Mouse (Mus musculus) ES-Bruce4 (cell line): Measurements from ENCODE around the gene Add1. TPM values are rescaled to one million over a fixed set of nuclear protein-coding genes. Genes with fewer than 3 reads are reported as not detected.
A peak's percentile ranks its signal among the peaks of the same experiment; 100 is the strongest.

Experiments
- H3K27ac ChIP-seq: 2 replicates; pipeline ENCODE4 v1.5.1; 2012; ENCODE audit warnings: low read length, inconsistent platforms; ENCODE audit not compliant: insufficient read depth
- H3K27me3 ChIP-seq: 2 replicates; pipeline ENCODE4 v1.6.1; 2012; ENCODE audit warnings: mild to moderate bottlenecking, low read length, inconsistent platforms; ENCODE audit not compliant: control insufficient read depth, poor library complexity, insufficient read depth, severe bottlenecking
- H3K36me3 ChIP-seq: 2 replicates; pipeline ENCODE4 v1.6.1; 2012; ENCODE audit warnings: inconsistent platforms, mild to moderate bottlenecking, low read length, moderate library complexity; ENCODE audit not compliant: control insufficient read depth, poor library complexity, insufficient read depth, severe bottlenecking
- H3K4me1 ChIP-seq: one replicate; pipeline ENCODE4 v1.8.1; 2011; ENCODE audit warnings: low read length; ENCODE audit not compliant: control insufficient read depth, insufficient read depth
- H3K4me3 ChIP-seq: 2 replicates; pipeline ENCODE4 v1.5.1; 2011; ENCODE audit warnings: low read depth, mild to moderate bottlenecking, low read length
- H3K9ac ChIP-seq: 2 replicates; pipeline ENCODE4 v1.6.1; 2012; ENCODE audit warnings: low read depth, mild to moderate bottlenecking, inconsistent platforms; ENCODE audit not compliant: poor library complexity, severe bottlenecking
- H3K9me3 ChIP-seq: replicated peaks from 2 replicates; pipeline ENCODE4 v1.6.1; 2012; ENCODE audit warnings: mild to moderate bottlenecking, low read length, inconsistent platforms; ENCODE audit not compliant: control insufficient read depth, poor library complexity, insufficient read depth, severe bottlenecking
- CTCF ChIP-seq: IDR thresholded peaks from one replicate; pipeline ENCODE4 v1.8.1; 2011; ENCODE audit warnings: low read depth, low read length
- EP300 ChIP-seq: IDR thresholded peaks from 2 replicates; pipeline ENCODE4 v1.6.1; 2011; ENCODE audit warnings: low read depth, low read length; ENCODE audit not compliant: insufficient read depth
- POLR2A ChIP-seq: IDR thresholded peaks from one replicate; pipeline ENCODE4 v1.8.1; 2011; ENCODE audit warnings: low read length; ENCODE audit not compliant: insufficient read depth
- polyA plus RNA-seq: library from polyadenylated mRNA; stranded (reverse); fragments of >200 nt; gene quantifications from 2 replicates; pipeline ENCODE4 v1.2.4, GENCODE M21; 2011; ENCODE audit warnings: low read depth; ENCODE audit not compliant: missing spikeins, insufficient read depth, insufficient read length

Add1 gene
- polyA plus RNA-seq, 1 experiment = 71.7 TPM

DNA sequence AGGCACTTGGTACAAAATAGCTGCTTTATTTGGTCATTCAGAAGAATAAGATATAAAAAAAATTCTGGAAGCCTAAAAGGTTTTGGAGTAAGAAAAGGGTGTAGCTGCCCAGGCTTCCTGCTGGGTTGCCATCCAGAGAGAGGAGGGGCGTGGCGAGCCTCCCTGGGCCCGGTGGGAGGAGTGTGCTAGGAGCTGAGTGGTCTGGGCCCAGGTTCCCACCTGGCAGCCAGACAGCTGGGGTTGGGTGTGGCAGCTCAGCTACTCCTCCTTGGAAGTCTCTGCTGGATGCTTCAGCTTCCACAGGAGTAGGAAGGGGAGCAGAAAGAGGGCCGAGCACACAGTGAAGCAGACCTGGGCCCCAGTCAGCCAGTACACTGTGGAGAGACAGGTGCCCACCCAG, 60.2 kb downstream of the Add1 start:
- Histone ChIP-seq H3K36me3 (peaks cover 5% of the 10 kb centered on the region), H3K4me3 (no peak overlapping the region), H3K4me1 (peaks cover 9% of the 10 kb centered on the region), H3K9ac (no peak overlapping the region), H3K9me3 (no peaks in the 10 kb centered on the region), H3K27ac (no peak overlapping the region), H3K27me3 (no peaks in the 10 kb centered on the region)
- TF ChIP-seq EP300 = no peak
- no peak for TF ChIP-seq CTCF
- TF ChIP-seq POLR2A = no peak

GRCm38 (mm10) chr5:34634746-34635400, 61.4 kb downstream of the Add1 start:
- H3K27ac ChIP-seq = no peak overlapping the region
- peaks cover 9% of the 10 kb centered on the region for H3K4me1 ChIP-seq
- H3K9ac ChIP-seq = no peak overlapping the region
- no peaks in the 10 kb centered on the region for H3K9me3 ChIP-seq
- TF ChIP-seq CTCF = no peak
- TF ChIP-seq POLR2A = no peak
- TF ChIP-seq EP300 = no peak
- H3K27me3 ChIP-seq = no peaks in the 10 kb centered on the region
- H3K36me3 ChIP-seq = peaks cover 12% of the 10 kb centered on the region
- no peak overlapping the region for H3K4me3 ChIP-seq

DNA sequence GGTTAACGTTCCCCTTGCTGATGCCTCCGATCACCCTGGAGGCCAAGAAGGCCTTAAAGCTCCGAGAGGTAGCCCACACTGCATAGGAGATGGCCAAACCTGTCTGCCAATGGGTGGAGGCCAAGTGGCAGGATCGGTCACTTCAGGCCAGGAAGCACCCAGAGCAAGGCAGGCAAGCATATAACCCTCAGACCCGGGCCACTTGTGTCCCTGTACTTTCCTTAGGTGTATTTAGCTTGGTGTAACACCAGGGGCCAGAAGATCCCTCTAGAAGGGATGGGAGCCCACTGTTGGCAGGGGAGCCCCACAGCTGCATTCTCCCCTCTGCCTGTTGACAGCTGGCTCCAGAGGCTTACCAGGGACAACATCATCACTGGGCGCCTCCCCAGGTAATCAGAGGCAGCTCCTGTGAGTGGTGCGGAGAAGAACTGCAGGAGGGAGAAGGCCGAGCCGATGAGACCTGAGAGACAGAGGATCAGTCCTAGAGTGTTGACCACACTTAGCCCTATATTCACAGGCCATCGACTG, 62.3 kb downstream of the Add1 start:
- no peak overlapping the region for H3K27ac ChIP-seq
- TF ChIP-seq EP300 = no peak
- TF ChIP-seq CTCF = no peak
- TF ChIP-seq POLR2A = no peak
- H3K4me3 ChIP-seq = peak overlapping the region; percentile 36
- H3K27me3 ChIP-seq = no peaks in the 10 kb centered on the region
- H3K9me3 ChIP-seq = no peaks in the 10 kb centered on the region
- peaks cover 9% of the 10 kb centered on the region for H3K4me1 ChIP-seq
- H3K9ac ChIP-seq = peak overlapping the region; percentile 25
- H3K36me3 ChIP-seq = peaks cover 20% of the 10 kb centered on the region

DNA sequence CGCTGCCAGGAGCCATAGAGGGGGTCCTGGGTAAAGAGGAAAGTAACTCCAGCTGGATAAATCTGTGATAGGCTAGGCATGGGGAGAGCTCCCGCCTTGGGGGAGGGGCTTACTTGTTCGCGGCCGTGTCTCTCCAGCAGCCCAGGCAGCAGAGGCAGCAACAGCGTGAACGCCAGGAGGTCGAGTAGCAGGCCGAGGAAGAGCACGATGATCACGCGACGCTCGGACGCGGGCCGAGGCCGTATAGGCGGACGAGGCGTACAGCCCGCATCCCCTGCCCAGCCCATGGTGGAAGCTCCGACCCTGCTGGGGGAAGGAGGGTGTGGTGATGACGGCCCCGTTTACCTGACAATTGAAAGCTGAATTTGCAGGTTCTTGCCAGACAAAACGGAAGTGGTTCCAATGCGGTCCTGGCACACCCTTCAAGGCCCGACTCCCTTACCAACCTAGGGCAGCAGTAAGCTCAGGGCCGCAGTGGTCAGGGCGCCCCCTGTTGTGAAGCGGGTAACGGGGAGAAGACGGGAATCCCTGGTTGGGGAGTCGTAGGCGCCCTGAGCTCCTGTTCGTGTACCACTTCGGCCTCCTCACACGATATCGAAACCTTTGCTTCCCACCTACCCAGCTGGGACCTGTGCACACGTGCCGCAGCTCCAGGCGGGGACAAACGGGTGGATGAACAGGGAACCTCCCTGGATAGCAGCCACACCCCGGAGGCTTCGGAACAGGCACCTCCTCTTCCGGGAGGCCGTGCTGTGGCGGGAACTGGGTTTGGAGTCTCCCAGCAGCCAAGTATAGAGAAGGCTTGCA, 63.2 kb downstream of the Add1 start, which contains the start of gene Mfsd10:
TSS of gene Mfsd10 (minus strand) at position 732 of the 807 bp plus-strand sequence.
- TF ChIP-seq EP300 = peak; percentile 34; the same call in 1 of the 2 replicates
- peak; percentile 81 for TF ChIP-seq POLR2A
- TF ChIP-seq CTCF = peak; percentile 29
- Histone ChIP-seq H3K4me3 (peak within 1 kb of the TSS; percentile 51), H3K9ac (peak within 1 kb of the TSS; percentile 25), H3K4me1 (peaks cover 9% of the 10 kb centered on the region), H3K27ac (peak within 1 kb of the TSS; percentile 81), H3K36me3 (peaks cover 29% of the 10 kb centered on the region), H3K9me3 (no peaks in the 10 kb centered on the region), H3K27me3 (no peaks in the 10 kb centered on the region)

- H3K9ac ChIP-seq = peak overlapping the region; percentile 25
- TF ChIP-seq POLR2A (no peak), CTCF (no peak), EP300 (no peak)
- peaks cover 33% of the 10 kb centered on the region for H3K36me3 ChIP-seq
- no peaks in the 10 kb centered on the region for H3K27me3 ChIP-seq
- H3K9me3 ChIP-seq = no peaks in the 10 kb centered on the region
- H3K4me1 ChIP-seq = peaks cover 9% of the 10 kb centered on the region
- peak overlapping the region; percentile 81 for H3K27ac ChIP-seq
- peak overlapping the region; percentile 49 for H3K4me3 ChIP-seq
These were observed 64.2 kb downstream of the Add1 start for GRCm38 (mm10) chr5:34637591-34638156.
